Mouse (Mus musculus): ENCODE results near the gene Sgsm1. TPM values are rescaled to one million over a fixed set of nuclear protein-coding genes. Genes with fewer than 3 reads are reported as not detected.

Gene Sgsm1
- polyA plus RNA-seq, 1 experiment from 2014 or later, result 3.2 TPM

GRCm38 (mm10) chr5:113250806-113251205, 59.8 kb downstream of the Sgsm1 start:
- Histone ChIP-seq H3K4me1 (replicated peaks; ENCODE audit: control insufficient read depth, insufficient read depth) (no peaks in the 10 kb centered on the region), H3K9ac (ENCODE audit: low read length) (no peak overlapping the region), H3K27ac (replicated peaks) (no peak overlapping the region), H3K9me3 (ENCODE audit: control insufficient read depth, low read length) (no peaks in the 10 kb centered on the region), H3K4me3 (ENCODE audit: low read depth, low read length) (no peak overlapping the region), H3K36me3 (ENCODE audit: control insufficient read depth, insufficient read depth, low read length) (no peaks in the 10 kb centered on the region), H3K27me3 (ENCODE audit: control insufficient read depth, insufficient read depth, low read length) (no peaks in the 10 kb centered on the region), H3K4me2 (replicated peaks; ENCODE audit: low read depth) (no peak overlapping the region)
- WGBS, result 94% methylated on average over 11 of the region's 11 CpGs
- DNase-seq (ENCODE audit: low spot score) (no peak), ATAC-seq (ENCODE audit: low FRiP score, low TSS enrichment) (no peak)
- TF ChIP-seq EP300 (optimal IDR thresholded peaks at IDR 0.05), result no peak
- TF ChIP-seq CTCF (IDR thresholded peaks at IDR 0.05; ENCODE audit: low read depth), result no peak

DNA sequence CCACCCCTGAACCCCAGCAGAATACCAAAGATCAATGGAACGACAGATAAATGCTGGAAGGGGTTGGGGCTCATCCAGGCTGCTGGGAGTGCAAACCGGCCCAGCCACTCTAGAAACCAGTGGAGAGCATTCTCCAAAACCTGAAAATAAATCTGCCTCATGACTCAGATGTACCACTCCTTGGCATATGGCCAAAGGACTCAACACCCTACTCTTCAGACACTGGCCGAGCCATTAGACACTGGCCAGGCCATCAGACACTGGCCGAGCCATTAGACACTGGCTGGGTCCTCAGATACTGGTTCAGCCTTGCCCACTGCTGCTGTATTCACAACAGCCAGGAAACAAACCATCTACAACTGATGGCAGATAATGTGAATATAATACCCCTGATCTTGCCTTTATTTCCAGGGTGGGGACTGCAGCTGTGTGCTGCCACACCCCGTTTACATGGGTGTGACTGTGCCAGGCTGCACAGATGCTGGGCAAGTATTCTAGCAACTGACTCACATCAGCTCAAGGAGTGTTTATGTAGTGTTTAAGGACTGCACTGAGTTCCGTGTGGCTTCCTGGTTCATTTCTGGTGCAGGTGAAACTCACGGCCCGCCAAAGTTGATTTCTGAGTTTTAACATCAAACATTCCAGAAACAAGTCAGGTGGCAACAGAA, 61.2 kb downstream of the Sgsm1 start:
- H3K4me2 ChIP-seq (replicated peaks; ENCODE audit: low read depth), result no peak overlapping the region

DNA sequence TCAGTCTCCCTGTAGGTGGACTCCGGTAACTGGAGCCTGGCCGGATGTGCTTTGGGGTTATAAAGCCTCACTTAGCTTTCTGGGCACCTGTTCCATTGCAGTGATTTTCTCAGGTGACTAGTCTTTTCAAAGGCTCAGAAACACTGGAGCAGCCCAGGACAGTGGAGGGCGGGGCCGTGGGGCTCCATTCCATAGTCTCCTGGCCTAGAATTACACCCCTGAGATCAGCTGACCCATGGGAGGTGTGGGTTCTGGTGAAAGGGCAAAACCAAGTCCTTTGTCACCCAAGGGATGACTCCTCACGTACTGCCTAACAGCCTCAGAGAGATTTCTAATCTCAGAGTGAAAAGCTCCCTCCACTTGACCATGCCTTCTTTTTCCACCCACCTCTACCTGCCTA, 80.4 kb downstream of the Sgsm1 start:
- TF ChIP-seq EP300 (optimal IDR thresholded peaks at IDR 0.05), result no peak
- TF ChIP-seq CTCF (IDR thresholded peaks at IDR 0.05; ENCODE audit: low read depth), result no peak
- Histone ChIP-seq H3K4me2 (replicated peaks; ENCODE audit: low read depth) (no peak overlapping the region), H3K9me3 (ENCODE audit: control insufficient read depth, low read length) (no peaks in the 10 kb centered on the region), H3K9ac (ENCODE audit: low read length) (no peak overlapping the region), H3K27me3 (ENCODE audit: control insufficient read depth, insufficient read depth, low read length) (no peaks in the 10 kb centered on the region), H3K36me3 (ENCODE audit: control insufficient read depth, insufficient read depth, low read length) (no peaks in the 10 kb centered on the region), H3K4me3 (ENCODE audit: low read depth, low read length) (no peak overlapping the region), H3K27ac (replicated peaks) (no peak overlapping the region), H3K4me1 (replicated peaks; ENCODE audit: control insufficient read depth, insufficient read depth) (no peaks in the 10 kb centered on the region)
- DNase-seq (ENCODE audit: low spot score) (peak; percentile 56), ATAC-seq (ENCODE audit: low FRiP score, low TSS enrichment) (peak; percentile 68)
- WGBS, result 56% methylated on average over 5 of the region's 5 CpGs

More for the DNA sequence above, 61.2 kb downstream of the Sgsm1 start:
- Histone ChIP-seq H3K27me3 (ENCODE audit: control insufficient read depth, insufficient read depth, low read length) (no peaks in the 10 kb centered on the region), H3K4me3 (ENCODE audit: low read depth, low read length) (no peak overlapping the region), H3K36me3 (ENCODE audit: control insufficient read depth, insufficient read depth, low read length) (no peaks in the 10 kb centered on the region), H3K4me1 (replicated peaks; ENCODE audit: control insufficient read depth, insufficient read depth) (no peaks in the 10 kb centered on the region), H3K9me3 (ENCODE audit: control insufficient read depth, low read length) (no peaks in the 10 kb centered on the region), H3K27ac (replicated peaks) (peak overlapping the region; percentile 74), H3K9ac (ENCODE audit: low read length) (no peak overlapping the region)
- ATAC-seq (ENCODE audit: low FRiP score, low TSS enrichment) (peak; percentile 94), DNase-seq (ENCODE audit: low spot score) (peak; percentile 48)
- 44% methylated on average over 8 of the region's 8 CpGs for WGBS
- TF ChIP-seq EP300 (optimal IDR thresholded peaks at IDR 0.05) (no peak), CTCF (IDR thresholded peaks at IDR 0.05; ENCODE audit: low read depth) (no peak)

DNA sequence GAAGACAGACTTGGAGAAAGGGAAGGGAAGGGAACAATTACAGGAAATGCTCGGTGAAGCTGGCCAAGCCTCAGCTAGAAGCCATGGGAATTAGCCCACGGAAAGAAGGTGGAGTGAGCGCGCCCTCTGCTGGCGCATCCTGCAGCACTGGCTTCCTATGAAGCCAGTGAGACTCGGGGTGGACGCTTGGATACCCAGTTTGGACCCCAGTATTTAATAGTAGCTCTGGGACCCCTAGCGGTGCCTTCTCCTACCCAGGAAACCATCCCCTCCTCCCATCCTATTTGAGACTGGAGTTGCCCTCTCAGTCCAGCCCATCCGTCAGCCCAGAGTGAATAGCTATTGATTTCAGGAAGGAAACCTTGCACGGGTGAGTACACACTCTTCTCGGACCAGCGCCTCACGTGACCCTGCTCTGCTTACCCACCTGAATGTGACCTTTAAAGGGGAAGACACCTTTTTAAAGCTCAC, 83.9 kb downstream of the Sgsm1 start, which contains the start of gene Tmem211:
TSS of gene Tmem211 (plus strand) at position 278 of the 471 bp plus-strand sequence.
- no peaks in the 10 kb centered on the region for H3K4me1 ChIP-seq (replicated peaks; ENCODE audit: control insufficient read depth, insufficient read depth)
- DNase-seq (ENCODE audit: low spot score), result peak; percentile 89
- peak within 1 kb of the TSS; percentile 36; the same call in 1 of the 2 replicates for H3K9ac ChIP-seq (ENCODE audit: low read length)
- TF ChIP-seq EP300 (optimal IDR thresholded peaks at IDR 0.05) (no peak), CTCF (IDR thresholded peaks at IDR 0.05; ENCODE audit: low read depth) (peak; percentile 96)
- no peaks in the 10 kb centered on the region for H3K27me3 ChIP-seq (ENCODE audit: control insufficient read depth, insufficient read depth, low read length)
- peak; percentile 71 for ATAC-seq (ENCODE audit: low FRiP score, low TSS enrichment)
- 0% methylated on average over 13 of the region's 13 CpGs for WGBS
- no peaks in the 10 kb centered on the region for H3K36me3 ChIP-seq (ENCODE audit: control insufficient read depth, insufficient read depth, low read length)
- H3K4me3 ChIP-seq (ENCODE audit: low read depth, low read length), result peak within 1 kb of the TSS; percentile 5
- 0 out of 2 replicates have a peak within 1 kb of the TSS, but pooled peaks have one; percentile 25 for H3K27ac ChIP-seq (replicated peaks)
- H3K9me3 ChIP-seq (ENCODE audit: control insufficient read depth, low read length), result no peaks in the 10 kb centered on the region
- H3K4me2 ChIP-seq (replicated peaks; ENCODE audit: low read depth), result peak within 1 kb of the TSS; percentile 48

DNA sequence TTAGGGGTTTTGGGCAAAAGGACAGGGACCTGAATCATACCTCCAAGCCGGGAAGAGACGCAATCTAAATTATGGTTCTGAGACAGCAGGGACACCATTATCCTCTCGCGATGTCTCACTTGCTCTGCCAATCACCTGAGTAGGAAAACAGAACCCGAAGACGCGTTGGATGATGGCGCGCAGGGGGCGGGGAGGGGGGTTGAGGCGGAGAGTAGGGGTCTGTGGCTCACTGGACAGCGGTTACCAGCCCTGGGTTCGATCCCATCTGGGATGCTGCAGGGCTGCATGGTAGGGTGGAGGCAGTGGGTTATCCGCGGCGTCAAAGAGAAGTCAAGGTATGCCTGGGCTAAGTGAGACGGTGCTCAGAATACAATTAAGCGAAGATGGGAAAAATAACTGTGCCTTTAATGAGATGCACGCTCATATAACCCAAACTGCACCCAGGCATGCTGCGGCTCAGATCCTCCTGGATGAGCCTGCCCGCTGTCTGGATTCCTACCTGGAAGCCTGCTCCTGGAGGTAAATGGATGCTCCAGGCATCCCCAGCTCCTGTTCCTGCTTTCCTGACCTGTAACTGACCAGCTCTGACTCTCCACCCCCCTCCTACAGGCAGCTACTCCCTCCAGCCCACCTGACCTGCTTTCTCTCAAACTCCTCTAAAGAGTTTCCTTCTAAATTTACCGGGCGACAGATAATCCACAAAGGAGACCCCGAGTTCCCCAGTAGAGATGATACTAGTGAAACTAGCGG, 84.7 kb downstream of the Sgsm1 start:
- TF ChIP-seq EP300 (optimal IDR thresholded peaks at IDR 0.05) (no peak), CTCF (IDR thresholded peaks at IDR 0.05; ENCODE audit: low read depth) (no peak)
- peak overlapping the region; percentile 48 for H3K4me2 ChIP-seq (replicated peaks; ENCODE audit: low read depth)
- no peaks in the 10 kb centered on the region for H3K4me1 ChIP-seq (replicated peaks; ENCODE audit: control insufficient read depth, insufficient read depth)
- 33% methylated on average over 25 of the region's 25 CpGs for WGBS
- H3K27me3 ChIP-seq (ENCODE audit: control insufficient read depth, insufficient read depth, low read length), result no peaks in the 10 kb centered on the region
- no peaks in the 10 kb centered on the region for H3K9me3 ChIP-seq (ENCODE audit: control insufficient read depth, low read length)
- H3K36me3 ChIP-seq (ENCODE audit: control insufficient read depth, insufficient read depth, low read length), result no peaks in the 10 kb centered on the region
- H3K9ac ChIP-seq (ENCODE audit: low read length), result peak overlapping the region; percentile 36; the same call in 1 of the 2 replicates
- H3K4me3 ChIP-seq (ENCODE audit: low read depth, low read length), result peak overlapping the region; percentile 5; the same call in 1 of the 2 replicates
- H3K27ac ChIP-seq (replicated peaks), result no peak overlapping the region
- no peak for ATAC-seq (ENCODE audit: low FRiP score, low TSS enrichment)
- DNase-seq (ENCODE audit: low spot score), result no peak

Data from stomach, postnatal 0 days (tissue).